Comparison of ENCODE assay signal across 7 mouse cellular contexts in the genomic region with DNA sequence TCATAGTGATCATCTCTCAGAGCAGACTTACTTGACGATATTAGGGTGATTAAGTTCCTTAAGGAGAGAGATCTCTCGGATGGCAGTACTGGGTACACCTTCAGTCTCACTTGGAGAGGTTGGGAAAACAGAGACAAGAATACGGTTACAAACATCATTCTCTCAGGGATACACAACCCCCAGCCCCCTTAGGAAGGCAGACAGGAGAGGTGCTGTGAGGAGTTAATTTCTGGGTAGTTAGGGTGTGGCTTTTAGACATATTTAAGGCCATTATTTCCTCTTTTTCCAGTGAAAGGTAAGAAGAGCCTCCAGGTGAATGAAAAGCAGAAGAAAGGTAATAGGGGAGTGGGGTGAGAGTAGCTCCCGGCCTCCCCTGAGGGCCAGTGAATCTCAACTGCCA. TPM values are rescaled to one million over a fixed set of nuclear protein-coding genes. Genes with fewer than 3 reads are reported as not detected.
DNase-seq lines count a peak whose midpoint lies in the region; ATAC-seq and TF ChIP-seq lines count a peak whose summit lies in the region.

TSS of gene Pmel (plus strand) at position 301 of the 400 bp plus-strand sequence.

- 8% methylated on average over 4 of the region's 4 CpGs for WGBS in lung, embryonic 16.5 days
- WGBS in limb, embryonic 14.5 days, result 12% methylated on average over 4 of the region's 4 CpGs
- 8% methylated on average over 4 of the region's 4 CpGs for WGBS in stomach, embryonic 15.5 days

- H3K9ac ChIP-seq in lung, embryonic 16.5 days (ENCODE audit: low read length), result peak within 1 kb of the TSS; percentile 91
- peak within 1 kb of the TSS; percentile 70 for H3K9ac ChIP-seq in limb, embryonic 14.5 days (ENCODE audit: low read depth, low read length, severe bottlenecking)
- peak within 1 kb of the TSS; percentile 65 for H3K9ac ChIP-seq in stomach, embryonic 15.5 days

- ATAC-seq in lung, embryonic 16.5 days (ENCODE audit: low read depth), result no peak
- ATAC-seq in limb, embryonic 14.5 days (ENCODE audit: low FRiP score, low read depth), result no peak
- no peak for ATAC-seq in stomach, embryonic 15.5 days (ENCODE audit: insufficient read depth, low FRiP score, low read depth)

- H3K36me3 ChIP-seq in lung, embryonic 16.5 days (ENCODE audit: control insufficient read depth, insufficient read depth, low read length), result peaks cover 27% of the 10 kb centered on the region
- H3K36me3 ChIP-seq in erythroblast, embryonic 14.5 days (ENCODE audit: control insufficient read depth), result peaks cover 48% of the 10 kb centered on the region
- H3K36me3 ChIP-seq in limb, embryonic 14.5 days (ENCODE audit: control insufficient read depth, insufficient read depth, low read length), result peaks cover 44% of the 10 kb centered on the region
- peaks cover 31% of the 10 kb centered on the region for H3K36me3 ChIP-seq in stomach, embryonic 15.5 days

- H3K27ac ChIP-seq in lung, embryonic 16.5 days (ENCODE audit: low read length), result peak within 1 kb of the TSS; percentile 99
- peak within 1 kb of the TSS; percentile 93 for H3K27ac ChIP-seq in limb, embryonic 14.5 days (replicated peaks; ENCODE audit: low read depth, low read length)
- H3K27ac ChIP-seq in stomach, embryonic 15.5 days, result peak within 1 kb of the TSS; percentile 96

- H3K9me3 ChIP-seq in lung, embryonic 16.5 days (ENCODE audit: control insufficient read depth, low read length), result no peaks in the 10 kb centered on the region
- H3K9me3 ChIP-seq in erythroblast, embryonic 14.5 days (ENCODE audit: control insufficient read depth, low read length), result no peaks in the 10 kb centered on the region
- no peaks in the 10 kb centered on the region for H3K9me3 ChIP-seq in limb, embryonic 14.5 days (ENCODE audit: control insufficient read depth, low read length)
- H3K9me3 ChIP-seq in stomach, embryonic 15.5 days, result no peaks in the 10 kb centered on the region

- H3K4me1 ChIP-seq in lung, embryonic 16.5 days (replicated peaks; ENCODE audit: control insufficient read depth, insufficient read depth, low read length), result peaks cover 11% of the 10 kb centered on the region
- peaks cover 56% of the 10 kb centered on the region for H3K4me1 ChIP-seq in erythroblast, embryonic 14.5 days (ENCODE audit: control insufficient read depth)
- H3K4me1 ChIP-seq in limb, embryonic 14.5 days (ENCODE audit: control insufficient read depth, insufficient read depth, low read length), result peaks cover 7% of the 10 kb centered on the region
- peaks cover 14% of the 10 kb centered on the region; the same call in 1 of the 2 replicates for H3K4me1 ChIP-seq in stomach, embryonic 15.5 days

- TF ChIP-seq POLR2A in limb, embryonic 14.5 days (IDR thresholded peaks at IDR 0.05; ENCODE audit: borderline replicate concordance, extremely low read depth, insufficient read depth, insufficient read length), result no peak

- H3K27me3 ChIP-seq in lung, embryonic 16.5 days (ENCODE audit: control insufficient read depth, insufficient read depth, low read depth, low read length), result no peaks in the 10 kb centered on the region
- no peaks in the 10 kb centered on the region for H3K27me3 ChIP-seq in erythroblast, embryonic 14.5 days (ENCODE audit: control insufficient read depth)
- no peaks in the 10 kb centered on the region for H3K27me3 ChIP-seq in limb, embryonic 14.5 days (ENCODE audit: control insufficient read depth, insufficient read depth, low read length)
- H3K27me3 ChIP-seq in stomach, embryonic 15.5 days (replicated peaks), result no peaks in the 10 kb centered on the region

- peak within 1 kb of the TSS; percentile 77 for H3K4me3 ChIP-seq in lung, embryonic 16.5 days (ENCODE audit: low read length)
- peak within 1 kb of the TSS; percentile 97 for H3K4me3 ChIP-seq in erythroblast, embryonic 14.5 days (replicated peaks)
- peak within 1 kb of the TSS; percentile 66 for H3K4me3 ChIP-seq in limb, embryonic 14.5 days (replicated peaks; ENCODE audit: low read length)
- peak within 1 kb of the TSS; percentile 74 for H3K4me3 ChIP-seq in stomach, embryonic 15.5 days (replicated peaks)

- DNase-seq in lung, postnatal 10 days, result no peak
- no peak for DNase-seq in limb, embryonic 14.5 days (ENCODE audit: low spot score)
- DNase-seq in cerebellum, postnatal 10 days, result no peak
- DNase-seq in right cerebral cortex, postnatal 10 days (ENCODE audit: low spot score in 2 of 2), result no peak

- H3K4me2 ChIP-seq in lung, embryonic 16.5 days (ENCODE audit: low read depth, low read length), result peak within 1 kb of the TSS; percentile 68
- H3K4me2 ChIP-seq in limb, embryonic 14.5 days (replicated peaks; ENCODE audit: low read depth, low read length, severe bottlenecking), result peak within 1 kb of the TSS; percentile 63
- peak within 1 kb of the TSS; percentile 69 for H3K4me2 ChIP-seq in stomach, embryonic 15.5 days

RNA-seq across cellular contexts. Expression of gene Pmel, which starts in this region (rescaled TPM):
- 2.1 and 2.2 TPM in 2 replicates for polyA plus RNA-seq in lung, embryonic 16.5 days (2015; fragmentation: Nextera tagmentation; extraction: Ambion mirVana)
- not detected in 2 replicates for polyA plus RNA-seq in erythroblast, embryonic 14.5 days (2012)
- polyA plus RNA-seq in limb, embryonic 14.5 days (2012; rRNA removed), result 3.7 and 3.8 TPM in 2 replicates
- polyA plus RNA-seq in limb, embryonic 14.5 days (2014; fragmentation: Nextera tagmentation; extraction: Ambion mirVana), result 4.6 and 5.5 TPM in 2 replicates
- polyA plus RNA-seq in stomach, embryonic 15.5 days (2015; fragmentation: Nextera tagmentation; extraction: Ambion mirVana), result 1.3 and 1.9 TPM in 2 replicates
